ENCODE assay signal across 9 mouse cellular contexts in genomic region chr11:85760486-85761141, GRCm38 (mm10).
DNase-seq lines count a peak whose midpoint lies in the region; ATAC-seq and TF ChIP-seq lines count a peak whose summit lies in the region.
"Had no signal": no experiment of that assay in that cellular context is flagged by ENCODE, and none has a peak within 500 bp of the region (broad histone marks: within the 10 kb centered on the region; RNA-seq: fewer than 3 reads in every experiment).

No protein-coding gene starts in this region.

- no peak overlapping the region for H3K4me3 ChIP-seq in midbrain, embryonic 13.5 days (replicated peaks)
- no peak overlapping the region for H3K4me3 ChIP-seq in midbrain, embryonic 11.5 days (ENCODE audit: low read depth, low read length)
- no peak overlapping the region for H3K4me3 ChIP-seq in forebrain, postnatal 0 days (ENCODE audit: low read depth, low read length)
- H3K4me3 ChIP-seq in midbrain, postnatal 0 days (ENCODE audit: low read depth, low read length): no peak overlapping the region
- H3K4me3 ChIP-seq: midbrain, embryonic 12.5 days had no signal

- H3K36me3 ChIP-seq in midbrain, embryonic 13.5 days: no peaks in the 10 kb centered on the region
- H3K36me3 ChIP-seq in midbrain, embryonic 11.5 days (ENCODE audit: control insufficient read depth, insufficient read depth, low read length): no peaks in the 10 kb centered on the region
- H3K36me3 ChIP-seq in forebrain, postnatal 0 days (ENCODE audit: insufficient read depth): no peaks in the 10 kb centered on the region
- no peaks in the 10 kb centered on the region for H3K36me3 ChIP-seq in midbrain, postnatal 0 days (ENCODE audit: insufficient read depth, low read length)
- H3K36me3 ChIP-seq: midbrain, embryonic 12.5 days had no signal

- H3K9me3 ChIP-seq in midbrain, embryonic 13.5 days: no peaks in the 10 kb centered on the region
- no peaks in the 10 kb centered on the region for H3K9me3 ChIP-seq in midbrain, embryonic 11.5 days (ENCODE audit: control insufficient read depth, low read length)
- H3K9me3 ChIP-seq in forebrain, postnatal 0 days (ENCODE audit: low read length): no peaks in the 10 kb centered on the region
- no peaks in the 10 kb centered on the region for H3K9me3 ChIP-seq in midbrain, postnatal 0 days (ENCODE audit: low read length)
- H3K9me3 ChIP-seq: midbrain, embryonic 12.5 days had no signal

- intact Hi-C loops in heart, postnatal 10 days (cut with DNase I): loop anchor here (5.0 kb wide), 1 partner anchor 243 kb away; no protein-coding TSS in a partner anchor

- no peak for DNase-seq in midbrain, embryonic 11.5 days (ENCODE audit: low spot score, missing footprints)
- DNase-seq in forebrain, postnatal 0 days: peak; percentile 49
- DNase-seq in heart, postnatal 10 days: peak; percentile 75 to 78
- DNase-seq in layer of hippocampus, postnatal 25 days (ENCODE audit: extremely low spot score in 1 of 2, low spot score in 1 of 2): peak; percentile 9 to 24
- DNase-seq in midbrain, postnatal 0 days (ENCODE audit: low spot score): peak; percentile 48
- DNase-seq in urinary bladder, postnatal 25 days (ENCODE audit: low spot score): peak; percentile 14
- DNase-seq in T-cell, adult 2 months (ENCODE audit: low spot score): no peak

- 31% methylated on average over 6 of the region's 6 CpGs for WGBS in midbrain, embryonic 13.5 days
- WGBS in midbrain, embryonic 11.5 days: 51% methylated on average over 6 of the region's 6 CpGs
- WGBS in forebrain, postnatal 0 days: 22% methylated on average over 6 of the region's 6 CpGs
- WGBS in midbrain, postnatal 0 days: 38% methylated on average over 6 of the region's 6 CpGs

- H3K4me1 ChIP-seq in midbrain, embryonic 13.5 days (replicated peaks): peaks cover 19% of the 10 kb centered on the region
- no peaks in the 10 kb centered on the region for H3K4me1 ChIP-seq in midbrain, embryonic 11.5 days (ENCODE audit: control insufficient read depth, insufficient read depth, low read length)
- H3K4me1 ChIP-seq in forebrain, postnatal 0 days (ENCODE audit: insufficient read depth): no peaks in the 10 kb centered on the region
- H3K4me1 ChIP-seq in midbrain, postnatal 0 days (ENCODE audit: insufficient read depth, low read length): no peaks in the 10 kb centered on the region

- no peak overlapping the region for H3K27ac ChIP-seq in midbrain, embryonic 13.5 days
- H3K27ac ChIP-seq in midbrain, embryonic 11.5 days (ENCODE audit: low read depth, low read length): no peak overlapping the region
- H3K27ac ChIP-seq in forebrain, postnatal 0 days (ENCODE audit: low read depth, low read length): no peak overlapping the region
- no peak overlapping the region for H3K27ac ChIP-seq in midbrain, postnatal 0 days (ENCODE audit: low read depth, low read length)
- H3K27ac ChIP-seq: midbrain, embryonic 12.5 days had no signal

- no peak overlapping the region for H3K9ac ChIP-seq in midbrain, embryonic 13.5 days (replicated peaks)
- no peak overlapping the region for H3K9ac ChIP-seq in midbrain, embryonic 11.5 days (ENCODE audit: low read length)
- no peak overlapping the region for H3K9ac ChIP-seq in forebrain, postnatal 0 days
- H3K9ac ChIP-seq in midbrain, postnatal 0 days (replicated peaks; ENCODE audit: low read length, poor library complexity, severe bottlenecking): no peak overlapping the region
- H3K9ac ChIP-seq: midbrain, embryonic 12.5 days had no signal

- no peak overlapping the region for H3K4me2 ChIP-seq in midbrain, embryonic 13.5 days (replicated peaks)
- no peak overlapping the region for H3K4me2 ChIP-seq in midbrain, embryonic 11.5 days
- H3K4me2 ChIP-seq in forebrain, postnatal 0 days (ENCODE audit: low read depth): no peak overlapping the region
- no peak overlapping the region for H3K4me2 ChIP-seq in midbrain, postnatal 0 days (ENCODE audit: low read depth, low read length, poor library complexity, severe bottlenecking)
- H3K4me2 ChIP-seq: midbrain, embryonic 12.5 days had no signal

- peaks cover 19% of the 10 kb centered on the region for H3K27me3 ChIP-seq in midbrain, embryonic 13.5 days
- H3K27me3 ChIP-seq in midbrain, embryonic 11.5 days (ENCODE audit: control insufficient read depth, insufficient read depth, low read length): peaks cover 12% of the 10 kb centered on the region
- H3K27me3 ChIP-seq in forebrain, postnatal 0 days (ENCODE audit: insufficient read depth, low read length): 0 out of 2 replicates have a peak, but pooled peaks cover 5% of the 10 kb centered on the region
- no peaks in the 10 kb centered on the region for H3K27me3 ChIP-seq in midbrain, postnatal 0 days (ENCODE audit: insufficient read depth, low read length)

- 0 out of 2 replicates have a peak, but pooled peaks have one; percentile 45 for ATAC-seq in midbrain, embryonic 13.5 days
- no peak for ATAC-seq in midbrain, embryonic 11.5 days (ENCODE audit: low FRiP score)
- ATAC-seq in forebrain, postnatal 0 days: peak; percentile 69
- ATAC-seq in midbrain, postnatal 0 days (ENCODE audit: low FRiP score): no peak

- no peak for TF ChIP-seq CTCF in forebrain, postnatal 0 days (IDR thresholded peaks at IDR 0.05; ENCODE audit: low read depth)
- TF ChIP-seq CTCF in midbrain, postnatal 0 days (IDR thresholded peaks at IDR 0.05): no peak

Comparison
In these comparisons a context has a peak if more than half of its experiments do, and no peak if none do; other contexts are left out.
1. ATAC-seq: peak in midbrain, embryonic 13.5 days (single experiment) and forebrain, postnatal 0 days (single experiment); none in midbrain, embryonic 11.5 days (single experiment) and midbrain, postnatal 0 days (single experiment).
2. DNase-seq: peak in forebrain, postnatal 0 days (single experiment), heart, postnatal 10 days (2 of 2), layer of hippocampus, postnatal 25 days (2 of 2), midbrain, postnatal 0 days (single experiment) and urinary bladder, postnatal 25 days (single experiment); none in midbrain, embryonic 11.5 days (single experiment) and T-cell, adult 2 months (single experiment).